20 mouse cellular contexts compared by ENCODE assay signal in genomic region chr19:57219758-57220157, GRCm38 (mm10).
DNase-seq lines count a peak whose midpoint lies in the region; ATAC-seq lines count a peak whose summit lies in the region.
"Had no signal": no experiment of that assay in that cellular context is flagged by ENCODE, and none has a peak within 500 bp of the region (broad histone marks: within the 10 kb centered on the region; RNA-seq: fewer than 3 reads in every experiment).

No protein-coding gene starts in this region.

- 73% methylated on average over 11 of the region's 11 CpGs for WGBS in neural tube, embryonic 13.5 days

- H3K4me2 ChIP-seq in neural tube, embryonic 13.5 days, result 0 out of 2 replicates have a peak overlapping the region, but pooled peaks have one; percentile 1
- H3K4me2 ChIP-seq: embryonic facial prominence, embryonic 12.5 days; forebrain, embryonic 13.5 days; forebrain, embryonic 15.5 days had no signal

- H3K9me3 ChIP-seq in neural tube, embryonic 13.5 days, result no peaks in the 10 kb centered on the region
- H3K9me3 ChIP-seq: embryonic facial prominence, embryonic 10.5 days; embryonic facial prominence, embryonic 12.5 days; forebrain, embryonic 13.5 days; forebrain, embryonic 15.5 days had no signal

- H3K36me3 ChIP-seq in neural tube, embryonic 13.5 days, result no peaks in the 10 kb centered on the region
- H3K36me3 ChIP-seq: embryonic facial prominence, embryonic 10.5 days; embryonic facial prominence, embryonic 12.5 days; forebrain, embryonic 15.5 days had no signal

- no peak overlapping the region for H3K4me3 ChIP-seq in neural tube, embryonic 13.5 days
- H3K4me3 ChIP-seq: embryonic facial prominence, embryonic 10.5 days; embryonic facial prominence, embryonic 12.5 days; forebrain, embryonic 13.5 days; forebrain, embryonic 15.5 days had no signal

- no peak overlapping the region for H3K27ac ChIP-seq in neural tube, embryonic 13.5 days (replicated peaks)
- H3K27ac ChIP-seq: embryonic facial prominence, embryonic 10.5 days; embryonic facial prominence, embryonic 12.5 days; forebrain, embryonic 13.5 days; forebrain, embryonic 15.5 days had no signal

- ATAC-seq in neural tube, embryonic 13.5 days (ENCODE audit: low read depth), result no peak
- ATAC-seq: CD4-positive, CD25-positive, alpha-beta regulatory T cell, adult 4 months; forebrain, embryonic 13.5 days; forebrain, embryonic 15.5 days; forebrain, postnatal 0 days had no signal

- H3K9ac ChIP-seq in neural tube, embryonic 13.5 days, result no peak overlapping the region
- H3K9ac ChIP-seq: embryonic facial prominence, embryonic 12.5 days; forebrain, embryonic 13.5 days; forebrain, embryonic 15.5 days; forebrain, postnatal 0 days had no signal

- DNase-seq in cerebellum, adult 11-12 months, result peak; percentile 29
- no peak for DNase-seq in cerebellum, postnatal 4 days (ENCODE audit: low spot score in 2 of 2)
- peak; percentile 30 for DNase-seq in cerebellum, adult 9-11 months
- no peak for DNase-seq in cerebellum, adult 18-20 months
- DNase-seq in neural tube, embryonic 10.5 days (ENCODE audit: extremely low spot score, low spot score), result no peak
- no peak for DNase-seq in layer of hippocampus, postnatal 36 days
- DNase-seq: adrenal gland, adult 2 months; adrenal gland, postnatal 10 days; adrenal gland, postnatal 25 days; B cell, adult 2 months; cerebellum, adult 8-10 months; cerebellum, postnatal 14 days; cerebellum, postnatal 36 days; forebrain, postnatal 0 days had no signal

- H3K4me1 ChIP-seq in neural tube, embryonic 13.5 days (replicated peaks), result peaks cover 20% of the 10 kb centered on the region
- H3K4me1 ChIP-seq: forebrain, embryonic 13.5 days; forebrain, embryonic 15.5 days had no signal

- H3K27me3 ChIP-seq in neural tube, embryonic 13.5 days, result no peaks in the 10 kb centered on the region
- H3K27me3 ChIP-seq: embryonic facial prominence, embryonic 12.5 days; forebrain, embryonic 13.5 days; forebrain, embryonic 15.5 days had no signal

Comparison
In these comparisons a context has a peak if more than half of its experiments do, and no peak if none do; other contexts are left out.
1. DNase-seq: peak in cerebellum, adult 11-12 months (single experiment) and cerebellum, adult 9-11 months (single experiment); none in cerebellum, postnatal 4 days (0 of 2), cerebellum, adult 18-20 months (0 of 2), neural tube, embryonic 10.5 days (single experiment) and layer of hippocampus, postnatal 36 days (0 of 2).